Mouse (Mus musculus) layer of hippocampus, postnatal 36 days (tissue): Measurements from ENCODE around the gene Cacna1c. TPM values are rescaled to one million over a fixed set of nuclear protein-coding genes. Genes with fewer than 3 reads are reported as not detected.
A peak's percentile ranks its signal among the peaks of the same experiment; 100 is the strongest.

Experiments used
- DNase-seq, 2 experiments: peaks; one replicate each; pipeline ENCODE4 v3.0.0; 2022
- total RNA-seq, 2 experiments: library from RNA; stranded (reverse); gene quantifications; 2 replicates each; pipeline ENCODE4 v1.2.3; 2021

The Cacna1c gene
- total RNA-seq, 2 experiments from 2014 or later, result 78.0 to 92.9 TPM

DNA sequence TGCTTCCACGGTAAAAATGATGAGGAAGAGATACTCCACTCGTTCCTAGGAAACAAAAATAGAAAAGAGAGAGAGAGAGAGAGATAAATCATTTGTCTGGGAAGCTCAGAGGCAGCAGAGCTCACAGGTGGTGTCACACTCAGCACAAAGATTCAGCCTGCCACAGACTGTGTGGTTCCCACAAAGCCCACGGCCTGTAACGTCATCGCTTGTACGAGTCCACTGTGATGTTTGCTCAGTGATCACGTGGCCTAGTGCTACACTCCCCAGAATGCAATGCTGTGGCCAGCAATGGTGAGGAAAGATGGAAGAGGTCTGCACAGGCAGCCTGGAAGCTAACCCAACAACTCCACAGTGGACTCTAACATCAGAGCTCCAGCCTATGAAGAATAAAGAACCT is 415.9 kb downstream of the Cacna1c start:
- DNase-seq, result peak; percentile 46 to 53

GRCm38 (mm10) chr6:118779201-118779600 is 417.0 kb downstream of the Cacna1c start:
- DNase-seq, result no peak

DNA sequence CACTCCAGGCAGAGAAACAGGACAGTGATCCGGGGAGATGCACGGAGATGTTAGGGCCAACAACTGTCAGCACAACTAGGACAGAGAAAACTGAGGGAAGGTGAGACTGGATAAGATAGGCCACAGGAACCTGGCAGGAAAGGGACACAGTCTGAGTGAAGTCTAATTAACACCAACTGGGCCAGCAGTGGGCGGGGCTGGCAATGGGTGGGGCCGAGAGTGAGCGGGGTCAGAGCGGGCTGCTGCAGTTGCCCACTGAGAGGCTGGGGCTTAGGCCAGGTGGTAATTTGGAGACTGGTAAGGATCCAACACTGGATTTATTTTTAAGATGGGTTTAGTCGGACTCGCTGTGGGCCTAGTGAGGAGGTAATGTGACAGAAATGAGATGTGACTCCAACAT is 418.8 kb downstream of the Cacna1c start:
- DNase-seq, result no peak

DNA sequence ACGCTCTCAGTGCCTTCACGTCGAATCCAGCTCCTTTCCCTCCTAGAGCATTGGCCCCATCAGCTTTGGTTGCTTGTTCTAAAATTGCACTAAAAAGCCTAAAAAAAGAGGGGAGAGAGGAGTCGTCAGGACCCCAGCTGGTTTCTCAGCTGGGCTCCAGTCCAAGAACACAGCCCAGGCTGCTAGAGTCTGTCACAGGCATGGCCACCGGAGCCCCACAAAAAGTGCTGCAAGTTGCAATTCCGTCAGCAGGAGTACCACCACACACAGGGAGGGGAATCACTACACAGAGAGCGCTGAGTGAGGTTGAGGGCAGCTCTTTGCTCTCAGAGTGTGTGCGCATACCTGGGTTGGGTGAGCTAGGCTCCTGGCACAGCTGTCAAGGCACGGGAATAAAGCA is 419.8 kb downstream of the Cacna1c start:
- DNase-seq, result no peak

GRCm38 (mm10) chr6:118772581-118772980 is 423.6 kb downstream of the Cacna1c start:
- no peak for DNase-seq

GRCm38 (mm10) chr6:118771121-118771520 is 425.1 kb downstream of the Cacna1c start:
- DNase-seq, result no peak

GRCm38 (mm10) chr6:118770396-118770795 is 425.8 kb downstream of the Cacna1c start:
- DNase-seq, result no peak

DNA sequence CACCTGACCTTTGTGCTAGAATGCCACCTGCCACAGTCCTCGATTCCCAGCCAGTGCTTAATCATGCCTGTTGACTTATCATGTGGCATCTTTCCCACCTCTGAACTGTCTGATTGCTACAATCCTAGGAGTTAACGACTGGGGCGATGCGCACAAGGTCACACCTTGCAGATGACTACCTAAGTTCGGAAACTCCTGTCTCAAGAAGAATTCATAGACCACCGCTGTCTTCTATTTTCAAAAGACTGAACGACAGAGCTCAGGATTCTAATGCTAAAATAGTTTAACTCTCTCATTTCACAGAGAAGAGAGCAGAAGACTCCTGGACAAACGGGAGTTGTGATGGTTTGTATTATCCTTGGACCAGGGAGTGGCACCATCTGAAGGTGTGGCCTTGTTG is 426.4 kb downstream of the Cacna1c start:
- DNase-seq, result no peak

DNA sequence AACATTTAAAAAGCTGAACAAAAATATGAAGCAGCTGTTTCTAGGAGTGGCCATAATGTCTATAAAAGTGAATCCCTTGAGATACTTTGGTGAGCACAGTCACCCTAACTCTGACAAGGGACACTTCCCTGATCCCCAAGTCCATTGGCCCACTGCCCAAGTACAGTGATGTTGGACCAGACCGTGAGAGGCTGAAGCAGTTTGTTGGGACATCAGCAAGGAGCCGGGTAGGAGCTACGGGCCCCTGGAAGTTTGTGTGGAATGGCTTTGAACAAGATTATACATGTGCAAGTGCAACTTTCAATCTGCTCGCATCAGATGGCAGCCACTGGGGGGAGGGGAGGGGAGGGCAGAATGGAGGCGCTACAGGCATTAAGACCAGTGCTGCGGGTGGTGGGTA is 428.5 kb downstream of the Cacna1c start:
- no peak for DNase-seq

DNA sequence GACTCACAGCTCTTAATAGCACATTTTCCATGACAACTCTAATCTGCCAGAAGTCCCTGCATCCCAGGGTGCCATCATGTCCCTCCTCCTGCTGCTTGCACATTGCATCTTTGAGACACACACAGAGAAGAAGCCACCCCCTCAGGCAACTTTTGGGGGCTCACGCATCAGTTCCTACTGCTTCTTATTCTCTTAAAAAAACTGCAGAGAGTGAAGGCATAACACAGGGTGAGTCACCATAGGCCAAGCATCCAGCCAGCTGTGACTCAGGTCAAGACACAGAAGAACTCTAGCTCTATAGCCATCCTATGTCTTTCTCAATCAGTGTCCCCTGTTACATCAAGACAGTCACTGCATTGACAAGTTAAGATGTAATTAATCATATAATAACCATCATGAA is 431.0 kb downstream of the Cacna1c start:
- no peak for DNase-seq

DNA sequence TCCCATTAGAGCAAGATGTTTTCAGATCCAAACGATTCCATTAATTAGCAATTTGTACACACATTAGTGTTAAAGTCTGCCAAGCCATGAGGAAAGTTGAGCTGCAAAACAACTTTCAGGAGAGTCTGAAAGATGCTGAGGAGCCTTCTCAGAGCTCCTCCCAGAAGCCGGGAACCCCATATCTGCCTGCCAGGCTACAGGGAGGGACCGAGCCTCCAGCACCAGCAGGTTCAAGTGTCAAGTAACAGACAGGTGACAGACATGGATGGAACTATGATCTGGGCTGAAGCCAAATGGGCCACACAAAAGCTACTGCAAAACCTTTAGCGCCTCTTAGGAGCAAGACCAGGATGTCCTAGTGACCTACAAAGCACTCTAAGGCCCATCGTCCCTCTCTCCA is 437.2 kb downstream of the Cacna1c start:
- DNase-seq, result no peak

GRCm38 (mm10) chr6:118758290-118758907 is 437.8 kb downstream of the Cacna1c start:
- DNase-seq, result no peak

- DNase-seq, result no peak
Measured at GRCm38 (mm10) chr6:118757533-118758289, 438.5 kb downstream of the Cacna1c start.

GRCm38 (mm10) chr6:118756511-118756910 is 439.7 kb downstream of the Cacna1c start:
- no peak for DNase-seq

DNA sequence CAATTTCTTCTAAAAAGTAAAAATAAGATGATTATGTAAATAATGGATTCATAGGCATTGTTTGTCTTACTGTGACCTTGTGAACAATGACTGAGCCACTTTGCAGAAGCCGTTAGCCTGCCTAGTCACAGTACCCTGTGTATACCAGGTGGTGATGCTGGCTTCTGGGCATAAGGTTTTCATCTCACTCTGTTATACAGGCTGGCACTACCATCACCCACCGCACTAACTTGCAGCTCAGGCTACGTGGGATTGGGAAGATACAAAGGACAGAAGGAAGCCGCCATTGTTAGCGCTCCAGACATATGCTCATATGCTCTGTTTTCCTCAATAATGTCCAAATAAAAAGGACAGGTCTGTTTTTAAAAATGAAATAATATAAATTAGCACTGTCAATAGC is 440.4 kb downstream of the Cacna1c start:
- DNase-seq, result no peak

GRCm38 (mm10) chr6:118754439-118754838 is 441.8 kb downstream of the Cacna1c start:
- peak in 1 of 2 experiments; percentile 32 for DNase-seq

GRCm38 (mm10) chr6:118753787-118754186 is 442.4 kb downstream of the Cacna1c start:
- peak; percentile 48 to 49 for DNase-seq

DNA sequence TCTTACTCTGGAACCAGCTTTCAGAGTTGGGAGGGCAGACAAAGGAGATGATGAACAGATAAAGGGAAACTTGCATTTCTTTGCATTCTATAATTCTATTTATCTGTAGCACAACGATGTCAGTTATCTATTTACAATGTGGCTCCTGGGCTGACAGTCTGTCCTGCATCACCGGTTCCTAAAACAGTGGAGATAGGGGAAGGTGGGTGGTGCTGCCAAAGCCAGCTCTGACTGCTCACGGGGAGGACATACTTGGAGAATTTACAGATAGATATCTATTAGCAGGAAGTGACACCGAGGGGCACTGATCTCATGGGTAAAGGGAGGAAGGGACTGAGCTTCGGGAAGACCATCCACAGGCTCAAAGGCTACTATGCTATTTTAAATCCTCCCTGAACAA is 443.2 kb downstream of the Cacna1c start:
- no peak for DNase-seq

DNA sequence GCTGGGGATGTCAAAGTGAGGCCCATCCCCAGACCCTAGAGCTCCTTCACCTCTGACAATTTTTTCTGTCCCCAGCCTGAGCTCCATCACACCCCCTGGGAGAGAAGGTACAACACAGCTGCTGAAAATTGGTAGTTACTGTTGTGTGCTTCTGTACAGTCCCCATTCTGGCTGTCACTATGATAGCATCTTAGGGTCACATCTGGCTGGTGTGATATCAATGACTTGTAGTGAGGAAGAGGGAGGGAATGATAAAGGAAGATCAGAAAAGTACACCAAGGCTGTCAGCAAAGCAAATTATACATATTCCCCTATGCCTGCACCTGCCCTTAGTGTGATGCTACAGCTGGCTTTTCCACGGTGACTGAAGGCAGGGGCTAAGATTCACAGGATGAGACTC is 446.9 kb downstream of the Cacna1c start:
- DNase-seq, result no peak

DNA sequence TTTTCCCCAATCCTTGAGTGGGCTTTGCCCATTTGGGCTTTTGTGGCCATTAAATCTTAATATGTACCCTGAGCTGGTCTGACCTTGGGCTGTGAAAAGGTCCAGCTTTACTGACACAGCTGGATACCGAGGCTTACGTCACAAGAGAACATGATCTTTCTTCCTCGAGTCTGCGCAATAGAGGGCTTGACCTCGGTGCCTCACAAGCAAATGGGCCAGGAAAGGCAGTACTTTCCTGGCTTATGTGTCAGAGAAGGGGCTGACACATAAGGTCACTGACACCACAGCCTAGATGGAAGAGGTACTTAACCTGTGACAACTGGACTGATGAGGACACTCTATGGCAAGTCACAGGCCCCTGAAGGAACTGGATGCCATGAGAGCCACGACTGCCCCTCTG is 453.5 kb downstream of the Cacna1c start:
- no peak for DNase-seq

DNA sequence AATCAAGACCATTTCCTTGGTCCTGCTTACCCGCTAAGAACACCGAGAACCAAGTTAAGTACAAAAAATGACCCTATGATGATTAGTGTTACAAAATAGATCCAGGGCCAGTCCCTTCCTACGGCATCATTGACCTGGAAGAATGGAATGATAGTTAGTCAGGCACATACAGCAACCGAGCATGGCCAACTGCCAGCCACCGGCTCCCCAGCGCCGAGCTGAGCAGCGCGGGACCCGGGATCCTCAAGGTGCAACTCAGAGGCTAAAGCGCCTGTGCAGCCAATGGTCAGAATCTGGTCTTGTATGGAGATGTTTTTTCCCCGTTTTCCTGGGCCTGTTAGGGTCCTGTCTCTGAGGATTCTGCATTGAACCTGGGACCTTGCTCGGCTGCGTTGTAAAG is 454.4 kb downstream of the Cacna1c start:
- DNase-seq, result no peak

DNA sequence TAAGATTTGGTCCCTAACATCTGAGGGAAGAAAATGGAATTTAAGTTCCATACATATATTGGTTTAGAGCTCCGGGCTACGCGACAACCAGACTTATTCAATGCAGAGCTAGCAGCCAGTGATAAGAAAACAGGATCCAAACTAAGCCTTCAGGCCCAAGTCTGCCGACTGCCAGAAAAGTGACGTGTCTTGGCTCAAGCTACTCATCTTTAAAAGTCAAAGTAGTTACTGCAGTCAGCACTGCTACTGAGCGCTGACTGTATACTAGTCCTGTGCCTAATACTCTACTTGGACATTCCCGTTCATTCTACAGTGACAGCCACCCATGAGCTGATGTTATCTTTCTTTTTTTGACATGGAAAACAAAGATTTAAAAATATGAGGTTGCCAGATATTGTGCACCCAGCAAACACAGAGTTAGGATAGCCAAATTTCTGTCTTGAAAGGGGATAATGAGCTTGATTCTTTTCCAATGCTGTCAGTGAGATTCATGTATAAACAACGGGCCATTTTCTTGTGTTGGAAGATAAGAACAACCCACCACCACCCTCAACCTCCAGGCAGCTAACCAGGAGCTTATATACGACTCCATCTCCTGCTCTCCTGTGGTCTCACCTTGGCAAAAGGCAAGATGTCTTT is 456.1 kb downstream of the Cacna1c start:
- peak in 1 of 2 experiments; percentile 25 for DNase-seq

DNA sequence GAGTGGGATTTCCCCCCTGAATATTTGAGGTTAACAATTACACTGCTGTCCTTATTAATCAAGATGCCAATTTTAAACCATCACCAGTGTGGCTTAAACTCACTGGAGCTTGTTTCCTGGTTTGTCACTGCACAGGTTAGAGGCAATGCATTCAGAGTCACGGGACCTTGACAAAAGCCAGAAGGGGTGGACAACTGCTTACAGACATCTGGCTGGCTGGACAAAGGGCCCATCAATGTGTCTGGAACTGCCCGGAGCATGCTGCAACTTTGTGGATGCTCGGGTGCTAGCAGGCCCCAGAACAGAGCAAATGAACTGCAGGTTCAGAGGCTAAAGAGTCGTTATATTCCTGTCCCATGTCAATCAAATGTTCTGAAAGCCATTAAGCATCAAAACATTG is 456.9 kb downstream of the Cacna1c start:
- DNase-seq, result no peak

DNA sequence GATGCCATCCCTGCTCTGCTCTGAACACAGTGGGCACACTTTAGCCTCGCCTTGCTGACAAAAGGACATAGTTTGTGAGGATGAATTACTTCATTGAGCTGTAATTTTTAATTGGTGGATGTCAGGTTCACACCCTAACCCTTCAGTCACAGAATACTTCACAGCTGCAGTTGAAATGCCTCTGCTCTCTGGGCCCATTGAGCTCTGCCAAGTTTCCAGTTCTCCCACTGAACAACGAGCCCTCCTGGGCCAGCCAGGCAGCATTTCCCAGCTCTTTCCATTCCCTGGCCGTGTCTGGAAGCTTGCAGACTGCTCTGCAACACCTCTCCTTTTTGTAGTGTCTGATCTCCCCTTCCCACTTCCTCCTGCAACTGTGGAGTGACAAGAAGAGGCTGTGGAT is 457.6 kb downstream of the Cacna1c start:
- DNase-seq, result no peak
